Mouse (Mus musculus) spleen, postnatal 36 days (tissue): ENCODE data around the gene Mmp1b.
"Not testable (repeated sequence)": the region's sequence is repeated elsewhere in the genome, so short reads cannot be mapped to it uniquely, and the experiment has no call there.

Experiments
- DNase-seq, 2 experiments: peaks; one replicate each; pipeline ENCODE4 v3.0.0; 2022; ENCODE audit warnings: low spot score in 2 of 2, mixed read lengths in 1 of 2

Mmp1b gene

DNA sequence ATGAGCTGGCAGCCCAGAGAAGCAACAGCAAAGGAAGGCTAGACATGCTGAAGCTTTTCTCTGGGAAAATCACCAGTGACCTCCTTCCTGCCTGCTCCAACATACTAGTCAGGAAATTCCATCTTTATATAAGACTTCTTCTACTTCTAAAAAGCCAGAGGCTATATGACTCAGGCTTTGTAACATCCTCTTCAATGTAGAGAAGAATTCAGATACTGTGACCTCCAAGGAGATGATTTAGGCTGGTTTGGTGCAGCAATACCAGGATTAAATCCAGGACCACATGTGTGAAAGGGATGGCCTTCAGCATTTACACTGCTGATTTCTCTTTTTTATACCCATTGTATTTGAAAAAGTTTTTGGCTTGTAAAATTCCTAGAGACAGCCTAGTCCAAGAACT lies at the start of gene Mmp1b:
TSS of gene Mmp1b (minus strand) at position 101 of the 400 bp plus-strand sequence.
- no peak for DNase-seq

DNA sequence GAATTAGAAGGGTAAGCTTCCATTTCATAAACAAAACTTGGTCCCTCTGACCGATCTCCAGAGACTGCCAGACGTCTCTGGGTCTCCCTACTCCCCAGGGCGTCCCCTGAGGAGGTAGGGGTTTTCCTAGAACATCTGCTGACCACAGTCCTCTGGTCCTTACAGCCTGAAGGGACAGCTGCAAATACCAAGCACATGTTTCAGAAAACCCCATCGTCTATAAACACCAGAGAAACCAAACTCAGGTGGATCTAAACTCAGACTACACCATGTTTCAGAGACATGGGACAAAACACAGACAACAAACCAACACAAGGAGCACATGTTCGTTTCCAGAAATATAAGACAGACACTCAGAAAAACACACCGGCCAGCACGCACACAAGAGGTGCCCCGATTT lies 8.7 kb upstream of the Mmp1b start:
- DNase-seq = not testable (repeated sequence)

DNA sequence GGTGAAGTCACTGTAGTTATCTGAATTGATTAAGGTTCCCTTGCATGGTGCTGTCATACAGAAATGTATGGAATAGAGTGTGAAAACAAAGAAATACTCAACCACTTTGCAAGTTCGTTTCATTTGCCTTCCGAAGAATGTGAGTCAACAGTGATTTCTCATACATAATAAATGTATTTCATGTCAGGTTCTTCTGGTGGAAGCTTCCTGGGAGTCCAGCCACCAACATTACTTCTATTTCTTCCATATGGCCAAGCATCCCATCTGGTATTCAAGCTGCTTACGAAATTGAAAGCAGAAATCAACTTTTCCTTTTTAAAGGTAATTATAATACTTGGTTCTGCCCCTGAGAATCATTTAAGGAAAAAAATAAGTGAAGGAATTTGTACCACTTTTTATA lies 33.3 kb downstream of the Mmp1b start:
- no peak for DNase-seq

DNA sequence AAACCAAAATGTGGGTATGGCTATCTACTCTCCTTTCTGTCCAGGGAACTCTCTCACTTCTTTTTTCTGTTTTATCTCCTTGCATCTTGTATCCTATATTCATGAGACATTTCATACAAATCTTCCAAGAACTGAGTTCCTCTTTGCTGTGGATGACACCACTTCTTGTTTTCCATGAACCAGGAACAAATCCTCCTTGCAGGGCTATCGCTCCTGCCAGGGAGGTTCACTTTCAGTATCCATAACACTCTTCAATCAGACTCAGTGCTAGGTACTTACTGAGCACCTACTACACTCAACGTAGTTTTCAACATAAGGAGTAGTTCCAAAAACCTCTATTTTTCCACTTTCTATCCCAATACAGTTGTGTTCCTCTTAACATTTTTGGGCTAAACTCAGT lies 42.3 kb downstream of the Mmp1b start:
- DNase-seq = no peak

DNA sequence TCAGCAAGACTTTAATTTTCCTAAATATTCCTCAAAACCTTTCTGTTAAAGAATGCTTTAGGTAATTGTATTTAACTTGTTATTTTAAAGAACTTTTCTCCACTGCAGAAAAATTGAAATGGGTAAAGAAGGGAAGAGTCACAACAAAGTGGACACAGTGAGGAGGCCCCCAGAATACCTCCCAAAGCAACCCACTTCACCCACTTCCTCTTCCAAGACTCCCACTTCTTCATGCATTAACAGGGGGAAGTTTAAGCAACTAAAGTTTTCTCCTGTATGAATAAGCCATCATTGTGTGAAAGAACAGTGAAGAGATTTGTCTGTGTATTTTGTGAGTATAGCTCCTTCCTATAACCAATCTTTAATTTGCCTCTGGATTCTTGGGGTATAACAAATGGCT lies 43.7 kb downstream of the Mmp1b start, which contains the start of gene Mmp12:
TSS of gene Mmp12 (plus strand) at position 275 of the 400 bp plus-strand sequence.
- DNase-seq = peak in 1 of 2 experiments; percentile 8

DNA sequence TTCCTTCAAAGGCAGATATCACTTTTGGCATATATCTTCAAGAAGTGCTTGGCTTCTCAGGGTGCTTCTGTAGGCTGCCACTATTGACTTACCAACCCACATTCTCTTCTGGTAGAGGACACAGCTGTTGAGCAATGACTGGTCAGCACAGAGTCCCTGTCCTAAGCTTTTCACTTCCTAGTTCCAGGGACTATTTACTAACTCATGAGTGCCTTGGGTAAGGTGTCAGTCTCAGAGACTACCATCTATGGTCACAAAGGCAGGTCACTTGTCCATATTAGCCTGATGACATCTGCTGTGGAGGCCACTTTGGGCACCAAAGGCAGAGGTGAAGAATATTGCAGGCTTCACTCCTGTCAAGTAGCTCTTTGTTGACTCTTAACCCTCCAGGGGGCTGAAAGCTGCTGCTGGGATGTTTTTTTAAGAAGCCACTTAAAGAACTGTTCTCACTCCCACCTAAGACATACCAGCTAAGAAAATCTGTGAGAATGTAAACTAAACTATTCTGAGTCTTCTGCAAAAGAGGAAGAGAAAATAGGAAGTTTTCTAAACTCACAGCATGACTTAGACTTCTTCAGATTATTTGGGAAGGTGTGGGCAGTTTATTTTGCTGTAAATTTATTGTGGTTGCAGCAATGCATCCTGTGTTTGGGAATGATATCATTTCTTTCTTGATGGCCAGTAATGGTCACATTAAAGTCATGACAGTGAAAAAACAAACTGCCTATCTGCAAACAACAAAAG lies 50.9 kb downstream of the Mmp1b start:
- peak; percentile 25 to 27 for DNase-seq

DNA sequence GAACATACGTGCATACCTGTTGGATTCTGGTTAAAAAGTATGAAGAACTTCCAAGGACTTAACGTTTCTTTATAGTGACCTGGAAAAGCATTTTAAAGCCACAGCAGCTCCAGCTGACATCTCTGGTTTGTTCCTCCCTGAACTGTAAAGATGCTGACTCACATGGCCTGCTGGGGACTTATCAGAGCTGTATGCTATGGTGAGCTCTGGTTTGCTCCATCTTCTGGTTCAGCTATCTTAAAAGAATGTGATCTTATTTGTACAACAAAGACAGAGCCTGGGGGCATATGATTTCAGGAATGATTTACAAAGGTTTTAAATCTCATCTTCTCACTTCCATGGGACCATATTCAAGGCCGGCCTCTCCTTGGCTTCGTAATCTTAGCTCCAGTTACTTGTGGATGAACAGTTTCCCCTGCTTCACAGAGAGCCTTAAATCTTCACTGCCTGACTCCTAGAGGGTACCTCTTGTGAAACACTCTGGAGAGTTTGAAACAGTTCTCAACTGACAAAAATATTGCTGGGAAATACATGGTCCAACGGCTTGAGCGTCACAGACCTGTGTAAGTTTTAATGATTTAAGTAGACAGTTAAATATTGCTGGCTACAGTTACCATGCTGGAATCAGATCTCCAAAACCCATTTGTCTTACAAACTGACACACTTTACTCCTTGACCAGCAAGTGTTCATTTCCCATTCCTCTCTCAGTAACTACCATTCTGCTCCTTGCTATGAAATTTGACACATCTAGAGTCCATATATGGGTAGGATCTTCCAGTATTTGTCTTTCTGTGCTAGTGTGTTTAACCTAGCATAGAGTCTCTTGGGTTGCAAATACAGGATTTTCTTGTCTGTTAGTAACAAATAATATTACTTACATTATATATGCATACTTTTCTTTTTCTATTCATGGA lies 51.8 kb downstream of the Mmp1b start:
- DNase-seq = no peak

DNA sequence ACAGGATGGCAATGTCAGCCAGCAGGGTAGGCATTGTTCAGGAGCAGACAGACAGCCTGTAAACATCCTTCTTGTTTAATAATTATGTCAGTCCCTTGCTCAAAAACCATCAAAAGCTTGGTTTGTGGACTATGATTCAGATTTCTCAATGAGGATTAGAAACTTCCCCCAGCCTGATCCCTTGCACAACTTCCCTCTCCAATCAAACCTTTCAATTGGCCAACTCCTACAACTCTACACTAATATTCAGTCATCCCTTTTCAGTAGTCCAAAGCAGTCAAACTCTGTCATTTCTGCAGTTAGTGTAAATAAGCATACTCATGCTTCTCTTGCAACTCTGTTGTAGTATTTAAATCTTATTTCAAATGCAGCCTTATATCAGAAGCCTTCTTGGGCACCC lies 56.0 kb downstream of the Mmp1b start:
- DNase-seq = no peak
